Mouse (Mus musculus) adrenal gland, adult 18-20 months (tissue): Measurements from ENCODE around the gene Slc30a6. TPM values are rescaled to one million over a fixed set of nuclear protein-coding genes. Genes with fewer than 3 reads are reported as not detected.
"Not testable (repeated sequence)": the region's sequence is repeated elsewhere in the genome, so short reads cannot be mapped to it uniquely, and the experiment has no call there.

Experiments used
- DNase-seq, 2 experiments: peaks; one replicate each; pipeline ENCODE4 v3.0.0; 2021 to 2022; ENCODE audit warnings: low spot score in 2 of 2
- total RNA-seq, 2 experiments: library from RNA; stranded (reverse); gene quantifications; 1 replicate in 1 of 2; 2 replicates in 1 of 2; pipeline ENCODE4 v1.2.3; 2021

Gene Slc30a6
- total RNA-seq, 2 experiments from 2014 or later, result 24.4 to 24.9 TPM

DNA sequence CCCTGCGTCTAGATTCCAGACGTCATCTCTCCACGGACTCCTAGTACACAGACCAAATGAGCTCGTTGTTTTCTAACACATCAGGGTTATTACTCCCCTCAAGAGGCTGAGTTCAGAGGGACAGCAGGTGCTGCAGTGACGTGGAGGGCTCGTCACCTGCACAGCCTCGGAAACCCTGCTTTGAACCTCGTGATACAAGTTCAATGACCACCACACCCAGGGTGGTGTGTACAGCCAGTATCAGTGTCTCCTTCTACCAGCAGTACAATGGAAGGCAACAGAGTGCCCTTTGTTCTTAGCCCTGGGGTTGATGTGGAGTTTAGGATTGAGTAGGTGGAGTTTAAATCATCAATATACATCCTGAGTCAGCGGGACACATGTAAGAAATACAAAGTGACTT, 42.4 kb downstream of the Slc30a6 start:
- DNase-seq, result no peak

- no peak for DNase-seq
These were observed 45.1 kb downstream of the Slc30a6 start for GRCm38 (mm10) chr17:74440486-74440885.

GRCm38 (mm10) chr17:74449776-74450175, 54.4 kb downstream of the Slc30a6 start:
- no peak for DNase-seq

DNA sequence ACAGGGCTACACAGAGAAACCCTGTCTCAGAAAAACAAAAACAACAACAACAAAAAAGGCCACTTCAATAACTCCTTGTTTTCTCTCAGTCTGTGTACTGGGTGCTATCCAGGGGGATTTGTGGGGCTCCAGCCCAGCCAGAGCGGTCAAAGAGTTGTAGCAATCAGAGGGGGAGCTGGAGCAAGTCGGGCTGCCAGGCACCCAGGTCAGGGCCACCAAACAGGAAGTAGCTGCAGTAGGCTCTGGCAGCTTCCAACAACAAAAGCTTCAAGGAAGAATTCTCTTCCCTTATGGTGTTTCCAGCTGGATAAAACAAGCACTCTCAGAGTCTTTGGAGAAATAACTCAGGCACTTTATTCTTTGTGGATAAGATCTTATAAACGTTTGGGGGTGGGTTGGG, 58.5 kb downstream of the Slc30a6 start:
- DNase-seq, result no peak

GRCm38 (mm10) chr17:74454660-74455059, 59.3 kb downstream of the Slc30a6 start:
- DNase-seq, result no peak

- DNase-seq, result no peak
These were observed 60.0 kb downstream of the Slc30a6 start for GRCm38 (mm10) chr17:74455426-74455825.

DNA sequence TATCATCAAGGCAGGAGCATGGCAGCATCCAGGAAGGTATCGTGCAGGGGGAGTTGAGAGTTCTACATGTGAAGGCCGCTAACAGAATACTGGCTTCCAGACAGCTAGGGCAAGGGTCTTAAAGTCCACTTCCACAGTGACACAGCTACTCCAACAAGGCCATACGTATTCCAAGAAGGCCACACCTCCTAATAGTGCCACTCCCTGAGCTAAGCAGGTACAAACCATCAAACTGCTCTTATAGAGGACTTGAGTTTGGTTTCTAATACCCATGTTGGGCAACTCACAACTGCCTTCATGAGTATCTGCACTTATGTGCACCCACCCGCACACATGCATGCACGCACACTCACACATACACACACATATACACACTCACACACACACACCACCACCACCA, 61.4 kb downstream of the Slc30a6 start:
- DNase-seq, result no peak

DNA sequence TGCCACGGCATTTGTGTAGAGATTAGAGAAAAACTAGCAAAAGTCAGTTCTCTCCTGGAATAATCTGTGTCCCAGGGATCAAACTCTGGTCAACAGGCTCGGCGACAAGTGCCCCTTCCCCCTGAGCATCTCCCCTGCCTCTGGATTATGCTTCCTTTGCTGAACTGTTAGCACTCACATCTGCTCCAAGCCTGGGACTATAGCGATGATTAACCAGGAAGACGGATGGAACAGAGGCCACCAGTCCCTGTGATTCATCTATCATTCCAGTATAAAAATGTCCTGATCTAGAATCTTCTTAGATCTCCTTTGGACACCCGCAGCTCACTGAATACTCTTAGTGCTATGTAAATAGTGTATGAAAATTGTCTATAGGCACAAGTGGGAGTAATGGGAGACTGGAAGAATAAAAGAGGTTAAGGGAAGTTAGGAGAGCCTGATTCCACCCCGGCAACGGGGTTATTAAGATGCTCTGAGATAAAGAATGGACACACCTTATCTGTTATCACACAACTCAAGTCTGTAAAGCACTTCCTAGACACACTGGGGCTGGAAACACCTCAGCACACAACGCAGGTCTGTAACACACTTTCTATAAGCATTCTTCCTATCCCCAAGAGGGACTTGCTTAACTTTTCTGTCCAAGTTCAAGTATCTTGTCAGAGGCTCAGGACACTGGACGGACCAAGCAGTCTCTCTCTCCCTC, 62.7 kb downstream of the Slc30a6 start:
- DNase-seq, result no peak

GRCm38 (mm10) chr17:74458711-74459408, 63.5 kb downstream of the Slc30a6 start, which contains the start of gene Nlrc4:
Nlrc4 (minus strand) TSS chr17:74459142.
- DNase-seq, result no peak

GRCm38 (mm10) chr17:74463510-74463909, 68.1 kb downstream of the Slc30a6 start:
- DNase-seq, result no peak

DNA sequence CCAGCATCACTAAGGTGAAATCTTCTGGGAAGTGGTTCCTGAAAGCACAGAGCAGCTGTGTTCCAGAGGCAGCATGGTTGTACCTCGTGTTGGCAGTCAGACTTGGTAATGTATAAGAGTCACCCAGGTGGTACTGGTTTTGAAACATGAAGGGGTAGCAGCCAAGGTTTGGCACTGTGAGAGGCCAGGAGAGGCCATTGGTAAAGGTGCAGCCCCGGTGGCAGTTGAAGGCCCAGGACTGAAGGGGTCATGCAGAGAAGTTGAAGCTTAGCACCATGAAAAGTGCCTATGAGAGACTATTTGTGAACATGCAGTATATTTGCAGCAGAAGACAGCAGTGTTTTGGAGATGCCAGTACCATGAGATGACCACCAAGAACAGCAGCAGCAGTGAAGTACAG, 72.6 kb downstream of the Slc30a6 start:
- DNase-seq, result not testable (repeated sequence)

DNA sequence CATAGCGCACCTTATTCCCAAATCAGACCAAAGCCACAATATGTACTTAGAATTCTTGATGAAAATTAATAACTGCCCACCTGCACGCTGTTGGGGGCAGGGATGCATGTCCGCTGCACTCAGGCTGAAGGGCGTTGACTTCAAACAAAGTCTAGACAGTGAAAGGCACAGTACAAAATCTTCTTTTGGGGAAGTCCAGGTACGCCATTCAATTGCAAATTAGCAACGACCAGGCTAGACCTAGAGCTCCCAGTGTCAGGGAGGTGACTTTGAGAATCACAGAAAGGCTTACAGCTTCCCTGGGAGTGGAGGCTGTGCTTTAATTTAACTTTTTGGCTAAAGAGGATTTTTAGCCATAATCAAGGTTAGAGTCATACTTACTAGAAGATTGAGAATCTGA, 74.7 kb downstream of the Slc30a6 start:
- DNase-seq, result not testable (repeated sequence)

Other genes starting within 250 kb of the Slc30a6 start
- gene Memo1, start 100.1 kb upstream of the Slc30a6 start, total RNA-seq, result 100 to 1,000 TPM in 1 of 2 experiments, 10 to 100 TPM in 1; 76.5 to 101 TPM
- gene Dpy30, start 71.7 kb upstream of the Slc30a6 start, total RNA-seq, result 10 to 100 TPM; 70.1 to 77.2 TPM
- gene Spast, start 56.6 kb upstream of the Slc30a6 start, total RNA-seq, result 10 to 100 TPM; 28.6 to 30.5 TPM
- gene Nlrc4, start 63.5 kb downstream of the Slc30a6 start, total RNA-seq, result under 1 TPM; 0.36 to 0.58 TPM
- 100 to 1,000 TPM; 105 to 120 TPM for gene Yipf4, start 93.9 kb downstream of the Slc30a6 start, total RNA-seq
- gene Birc6, start 132.7 kb downstream of the Slc30a6 start, total RNA-seq, result 10 to 100 TPM; 93.5 to 99.0 TPM